Comparison of ENCODE assay signal across 8 mouse cellular contexts in the genomic region with DNA sequence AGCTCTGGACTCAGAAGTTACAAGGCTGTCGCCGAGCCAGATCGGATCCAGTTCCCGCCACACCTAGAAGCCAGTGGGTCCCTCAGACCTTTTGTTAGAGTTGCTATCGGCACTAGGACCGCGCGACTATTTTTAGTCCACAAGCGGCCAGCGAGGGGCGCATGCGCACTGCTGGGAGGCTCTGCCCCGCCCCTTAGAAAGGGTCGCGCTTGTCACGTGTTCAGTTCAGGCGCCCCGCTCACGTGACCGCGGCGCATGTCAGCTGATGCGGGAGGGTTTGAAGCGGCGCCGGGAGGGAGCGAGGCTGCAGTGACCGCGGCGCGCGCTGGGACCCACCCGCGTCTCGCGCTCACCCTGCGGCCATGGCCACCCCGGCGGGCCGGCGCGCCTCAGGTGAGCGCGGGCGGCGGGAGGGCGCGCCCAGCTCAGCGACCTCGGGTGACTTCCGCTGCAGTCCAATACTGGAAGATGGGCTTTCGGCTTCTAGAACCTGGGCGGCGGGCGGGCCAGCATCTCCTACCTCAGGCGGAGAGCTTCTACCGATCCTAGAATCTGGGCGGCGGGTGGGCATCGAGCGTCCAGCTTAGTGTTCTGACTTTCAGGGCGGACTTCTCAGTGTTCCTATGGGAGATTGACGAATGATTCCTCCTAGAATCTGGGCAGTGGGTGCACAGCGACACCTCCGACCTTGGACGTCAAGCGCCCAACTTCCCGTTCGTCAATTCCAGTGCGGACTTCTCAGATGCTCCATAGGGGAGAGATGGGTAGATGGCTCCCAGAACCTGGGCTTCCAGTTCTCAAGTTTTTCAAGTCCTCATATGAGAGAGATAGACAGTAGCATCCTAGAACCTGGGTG. TPM values are rescaled to one million over a fixed set of nuclear protein-coding genes. Genes with fewer than 3 reads are reported as not detected.
DNase-seq lines count a peak whose midpoint lies in the region; ATAC-seq and TF ChIP-seq lines count a peak whose summit lies in the region.

A gene (plus strand): TSS at position 223 of the 856 bp plus-strand sequence.

- WGBS in cerebellum, adult 2 months: under 1% methylated on average over 70 of the region's 70 CpGs
- under 1% methylated on average over 63 of the region's 70 CpGs for WGBS in lung, embryonic 16.5 days

- TF ChIP-seq POLR2A in MEL (IDR thresholded peaks at IDR 0.05; ENCODE audit: control insufficient read depth in 1 of 2, insufficient read depth in 1 of 2, low read depth in 1 of 2, low read length in 2 of 2, poor library complexity in 1 of 2): peak; percentile 86 to 92; a peak in 3 of 4 replicates
- peak; percentile 89 for TF ChIP-seq POLR2A in cerebellum, adult 2 months (IDR thresholded peaks at IDR 0.05; ENCODE audit: borderline replicate concordance, insufficient read depth, low read length)

- H3K27me3 ChIP-seq in MEL (ENCODE audit: control insufficient read depth in 1 of 2, insufficient read depth in 2 of 2, low read length in 2 of 2): no peaks in the 10 kb centered on the region
- H3K27me3 ChIP-seq in cerebellum, adult 2 months (ENCODE audit: control insufficient read depth, insufficient read depth, low read length): no peaks in the 10 kb centered on the region
- H3K27me3 ChIP-seq in lung, embryonic 16.5 days (ENCODE audit: control insufficient read depth, insufficient read depth, low read depth, low read length): no peaks in the 10 kb centered on the region

- peak within 1 kb of the TSS; percentile 75 for H3K27ac ChIP-seq in MEL (ENCODE audit: control insufficient read depth, low read depth, low read length)
- peak within 1 kb of the TSS; percentile 60 for H3K27ac ChIP-seq in cerebellum, adult 2 months (ENCODE audit: insufficient read depth, low read length)
- peak within 1 kb of the TSS; percentile 96 for H3K27ac ChIP-seq in lung, embryonic 16.5 days (ENCODE audit: low read length)

- peaks cover 3% of the 10 kb centered on the region; the same call in 1 of the 2 replicates for H3K79me2 ChIP-seq in MEL (ENCODE audit: control insufficient read depth, insufficient read depth, low read length, poor library complexity)

- H3K4me1 ChIP-seq in MEL (ENCODE audit: control insufficient read depth in 1 of 2, insufficient read depth in 2 of 2, low read length in 2 of 2): peaks cover 0 to 6% of the 10 kb centered on the region in 2 experiments; a peak in 2 of 4 replicates
- no peaks in the 10 kb centered on the region; the same call in 1 of the 2 replicates for H3K4me1 ChIP-seq in cerebellum, adult 2 months (ENCODE audit: control insufficient read depth, insufficient read depth, low read length)
- H3K4me1 ChIP-seq in lung, embryonic 16.5 days (replicated peaks; ENCODE audit: control insufficient read depth, insufficient read depth, low read length): peaks cover 10% of the 10 kb centered on the region; the same call in 1 of the 2 replicates

- DNase-seq in MEL (ENCODE audit: low read depth, low spot score): peak; percentile 98
- DNase-seq in cerebellum, adult 2 months: peak; percentile 99
- DNase-seq in forelimb bud, embryonic 11.5 days (ENCODE audit: low read depth, low spot score): peak; percentile 98
- DNase-seq in layer of hippocampus, adult 9-10 months (ENCODE audit: low spot score): peak; percentile 97
- peak; percentile 93 for DNase-seq in ovary, postnatal 10 days (ENCODE audit: low spot score)
- peak; percentile 97 for DNase-seq in thymus, postnatal 10 days (ENCODE audit: low spot score in 2 of 2)

- peak in 2 of 3 experiments; percentile 1 to 2; a peak in 1 of 6 replicates for TF ChIP-seq CTCF in MEL (IDR thresholded peaks at IDR 0.05 in 2 of 3, conservative IDR thresholded peaks at IDR 0.05 in 1 of 3; ENCODE audit: control insufficient read depth in 1 of 3, insufficient read depth in 1 of 3, low read depth in 2 of 3, low read length in 3 of 3, poor library complexity in 1 of 3, severe bottlenecking in 1 of 3)
- no peak for TF ChIP-seq CTCF in cerebellum, adult 2 months (IDR thresholded peaks at IDR 0.05; ENCODE audit: borderline replicate concordance, insufficient read depth, low read depth, low read length)

- peak within 1 kb of the TSS; percentile 84 for H3K4me2 ChIP-seq in lung, embryonic 16.5 days (ENCODE audit: low read depth, low read length)

- TF ChIP-seq EP300 in MEL (IDR thresholded peaks at IDR 0.05; ENCODE audit: low read depth in 1 of 2, low read length in 2 of 2): no peak

- H3K36me3 ChIP-seq in MEL (ENCODE audit: control insufficient read depth in 1 of 2, insufficient read depth in 2 of 2, low read length in 2 of 2): peaks cover 0 to 6% of the 10 kb centered on the region in 2 experiments; a peak in 1 of 4 replicates
- H3K36me3 ChIP-seq in lung, embryonic 16.5 days (ENCODE audit: control insufficient read depth, insufficient read depth, low read length): peaks cover 18% of the 10 kb centered on the region

- H3K9me3 ChIP-seq in MEL (replicated peaks; ENCODE audit: insufficient read depth, low read length): no peaks in the 10 kb centered on the region
- H3K9me3 ChIP-seq in lung, embryonic 16.5 days (ENCODE audit: control insufficient read depth, low read length): peaks cover 6% of the 10 kb centered on the region

- peak; percentile 64 to 92 for ATAC-seq in hematopoietic stem cell, adult 5-6 weeks (replicated peaks in 1 of 2; ENCODE audit: insufficient read depth in 1 of 2, low FRiP score in 2 of 2, low TSS enrichment in 1 of 2, low read depth in 1 of 2, poor library complexity in 2 of 2, severe bottlenecking in 2 of 2)
- peak; percentile 94 for ATAC-seq in lung, embryonic 16.5 days (ENCODE audit: low read depth)

- peak within 1 kb of the TSS; percentile 56 to 75 for H3K4me3 ChIP-seq in MEL (ENCODE audit: control insufficient read depth in 1 of 2, insufficient read depth in 1 of 2, low read depth in 2 of 2, low read length in 2 of 2)
- peak within 1 kb of the TSS; percentile 86 for H3K4me3 ChIP-seq in cerebellum, adult 2 months (replicated peaks; ENCODE audit: insufficient read depth, low read depth, low read length)
- H3K4me3 ChIP-seq in lung, embryonic 16.5 days (ENCODE audit: low read length): peak within 1 kb of the TSS; percentile 81

- peak within 1 kb of the TSS; percentile 81 for H3K9ac ChIP-seq in MEL (ENCODE audit: control insufficient read depth, low read depth, low read length, poor library complexity, severe bottlenecking)
- H3K9ac ChIP-seq in lung, embryonic 16.5 days (ENCODE audit: low read length): peak within 1 kb of the TSS; percentile 91

- TF ChIP-seq RAD21 in MEL (IDR thresholded peaks at IDR 0.05; ENCODE audit: low read depth, low read length): no peak

TF ChIP-seq in MEL, 35 proteins besides CTCF, POLR2A, EP300 and RAD21:
- peak; percentile 82; the same call in 1 of the 2 replicates for TF ChIP-seq TBP (IDR thresholded peaks at IDR 0.05; ENCODE audit: low read depth, low read length)
- peak; percentile 97 to 99 for TF ChIP-seq USF2 (IDR thresholded peaks at IDR 0.05; ENCODE audit: borderline replicate concordance in 1 of 2, insufficient read depth in 1 of 2, low read depth in 1 of 2, low read length in 2 of 2)
- TF ChIP-seq USF1 (IDR thresholded peaks at IDR 0.05; ENCODE audit: low read depth, low read length): peak; percentile 99
- TF ChIP-seq NRF1 (IDR thresholded peaks at IDR 0.05; ENCODE audit: insufficient read depth, low read depth, low read length, poor library complexity, severe bottlenecking): peak; percentile 97
- peak; percentile 89 for TF ChIP-seq MAZ (IDR thresholded peaks at IDR 0.05; ENCODE audit: low read depth, low read length)
- peak; percentile 86 for TF ChIP-seq POLR2AphosphoS2 (IDR thresholded peaks at IDR 0.05; ENCODE audit: low read length)
- peak; percentile 63; the same call in 1 of the 2 replicates for TF ChIP-seq ZMIZ1 (IDR thresholded peaks at IDR 0.05; ENCODE audit: low read depth, low read length)
- peak; percentile 90 for TF ChIP-seq BHLHE40 (IDR thresholded peaks at IDR 0.05; ENCODE audit: borderline replicate concordance, low read depth, low read length)
- TF ChIP-seq MEF2A (IDR thresholded peaks at IDR 0.05; ENCODE audit: extremely low read depth, insufficient replicate concordance, low read depth, low read length, poor library complexity, severe bottlenecking): peak; percentile 74; the same call in 1 of the 2 replicates
- peak; percentile 74 for TF ChIP-seq MXI1 (IDR thresholded peaks at IDR 0.05; ENCODE audit: low read depth, low read length)
- no peak for TF ChIP-seq ELF1 (IDR thresholded peaks at IDR 0.05; ENCODE audit: low read depth, low read length)
- peak; percentile 86 for TF ChIP-seq NELFE (IDR thresholded peaks at IDR 0.05; ENCODE audit: low read depth, low read length)
- TF ChIP-seq KAT2A (conservative IDR thresholded peaks at IDR 0.05; ENCODE audit: low read depth, low read length): no peak; the same call in 1 of the 2 replicates
- TF ChIP-seq SIN3A (IDR thresholded peaks at IDR 0.05; ENCODE audit: low read length): peak; percentile 95
- TF ChIP-seq TCF12 (IDR thresholded peaks at IDR 0.05; ENCODE audit: low read depth, low read length): peak; percentile 28; the same call in 1 of the 2 replicates
- TF ChIP-seq UBTF (IDR thresholded peaks at IDR 0.05; ENCODE audit: borderline replicate concordance, insufficient read depth, low read depth, low read length): no peak
- TF ChIP-seq MAX (IDR thresholded peaks at IDR 0.05; ENCODE audit: low read length): peak; percentile 99
- TF ChIP-seq ETS1 (IDR thresholded peaks at IDR 0.05; ENCODE audit: low read depth, low read length): 0 out of 2 replicates have a peak, but pooled peaks have one; percentile 54
- TF ChIP-seq ZNF384 (IDR thresholded peaks at IDR 0.05; ENCODE audit: low read depth, low read length): no peak
- peak; percentile 87 for TF ChIP-seq HCFC1 (IDR thresholded peaks at IDR 0.05; ENCODE audit: low read depth, low read length)
- TF ChIP-seq POLR2AphosphoS5 (IDR thresholded peaks at IDR 0.05; ENCODE audit: borderline replicate concordance, low read depth, low read length): no peak

RNA-seq across cellular contexts. Expression of the gene that starts here (rescaled TPM):
- 15.2 and 18.0 TPM in 2 replicates for total RNA-seq in MEL (2012; rRNA removed)
- polyA plus RNA-seq in MEL (2012; ENCODE audit: insufficient read depth in 1 of 2, insufficient read length in 2 of 2, low read depth in 1 of 2, low replicate concordance in 2 of 2, missing spikeins in 1 of 2): 10 to 100 TPM in 1 of 2 experiments, not detected in 1; 47.6 TPM
- 295 and 322 TPM in 2 replicates for polyA plus RNA-seq in cerebellum, adult 2 months (2012; rRNA removed)
- total RNA-seq in hematopoietic stem cell, adult 5-6 weeks (2017): 29.8 and 40.4 TPM in 2 replicates
- 48.0 and 53.0 TPM in 2 replicates for polyA plus RNA-seq in lung, embryonic 16.5 days (2015; fragmentation: Nextera tagmentation; extraction: Ambion mirVana)

Comparison
In these comparisons a context has a peak if more than half of its experiments do, and no peak if none do; other contexts are left out.
1. Peak in every context shown above with its lines: DNase-seq, ATAC-seq, H3K4me3 ChIP-seq and H3K27ac ChIP-seq.